Mouse (Mus musculus) liver, embryonic 14.5 days (tissue): Measurements from ENCODE around the gene Pole4.

ENCODE experiments used
- CTCF ChIP-seq: IDR thresholded peaks from 2 replicates; pipeline ENCODE4 v1.5.1; 2016; ENCODE audit warnings: antibody characterized with exemption, low read depth, control low read depth
- EP300 ChIP-seq: IDR thresholded peaks from 2 replicates; pipeline ENCODE4 v1.6.1; 2016; ENCODE audit warnings: antibody characterized with exemption, low read depth

- TF ChIP-seq CTCF (no peak), EP300 (no peak)
These were observed 10.5 kb upstream of the Pole4 start for GRCm38 (mm10) chr6:82715653-82716052.
